17 mouse cellular contexts compared by ENCODE assay signal in the genomic region with DNA sequence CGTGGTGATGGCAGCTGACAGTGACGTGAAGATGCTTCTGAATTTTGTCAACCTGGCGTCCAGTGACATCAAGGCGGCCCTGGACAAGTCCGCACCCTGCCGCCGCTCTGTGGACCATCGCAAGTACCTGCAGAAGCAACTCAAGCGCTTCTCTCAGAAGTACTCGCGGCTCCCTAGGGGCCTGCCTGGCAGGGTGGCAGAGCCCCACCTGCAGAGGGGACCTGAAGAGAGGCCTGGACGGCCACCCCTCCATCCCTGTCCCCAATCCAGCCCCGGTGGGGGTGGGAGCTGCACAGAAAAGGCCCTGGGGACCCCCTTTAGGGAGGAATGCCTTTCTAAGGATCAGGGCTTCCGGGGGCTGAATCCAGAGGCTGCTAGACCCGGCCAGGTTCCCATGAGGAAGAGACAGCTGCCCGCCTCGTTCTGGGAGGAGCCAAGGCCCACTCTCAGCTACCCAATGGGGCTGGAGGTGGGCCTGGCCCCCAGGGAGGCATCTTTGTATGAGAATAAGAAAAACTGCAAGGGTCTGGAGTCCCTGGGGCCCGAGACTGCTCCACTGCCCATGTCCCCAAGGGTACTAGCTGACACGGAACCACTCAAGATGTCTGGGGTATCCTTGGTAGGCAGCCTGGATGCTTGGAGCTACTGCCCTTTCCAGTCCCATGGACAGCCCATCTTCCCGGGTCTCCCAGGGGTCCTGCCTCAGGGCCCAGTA. TPM values are rescaled to one million over a fixed set of nuclear protein-coding genes. Genes with fewer than 3 reads are reported as not detected.
DNase-seq lines count a peak whose midpoint lies in the region; ATAC-seq and TF ChIP-seq lines count a peak whose summit lies in the region.
"Had no signal": no experiment of that assay in that cellular context is flagged by ENCODE, and none has a peak within 500 bp of the region (broad histone marks: within the 10 kb centered on the region; RNA-seq: fewer than 3 reads in every experiment).

No protein-coding gene starts in this region.

- peaks cover 61% of the 10 kb centered on the region for H3K27me3 ChIP-seq in forebrain, embryonic 10.5 days (ENCODE audit: poor library complexity, severe bottlenecking)
- no peaks in the 10 kb centered on the region for H3K27me3 ChIP-seq in forebrain, embryonic 16.5 days (replicated peaks; ENCODE audit: control insufficient read depth, insufficient read depth, low read length)
- peaks cover 74% of the 10 kb centered on the region for H3K27me3 ChIP-seq in E14TG2a.4 (ENCODE audit: insufficient read depth, low read length)
- H3K27me3 ChIP-seq in forebrain, embryonic 15.5 days = no peaks in the 10 kb centered on the region
- H3K27me3 ChIP-seq in midbrain, embryonic 12.5 days = peaks cover 64% of the 10 kb centered on the region

- peak overlapping the region; percentile 98 for H3K27ac ChIP-seq in forebrain, embryonic 10.5 days
- no peak overlapping the region for H3K27ac ChIP-seq in forebrain, embryonic 16.5 days (ENCODE audit: low read length)
- no peak overlapping the region for H3K27ac ChIP-seq in forebrain, embryonic 15.5 days (replicated peaks)
- peak overlapping the region; percentile 96 for H3K27ac ChIP-seq in midbrain, embryonic 12.5 days (replicated peaks)
- H3K27ac ChIP-seq: liver, embryonic 15.5 days had no signal

- no peak overlapping the region for H3K9ac ChIP-seq in forebrain, embryonic 16.5 days (replicated peaks; ENCODE audit: low read depth, low read length)
- H3K9ac ChIP-seq in forebrain, embryonic 15.5 days (replicated peaks) = no peak overlapping the region
- H3K9ac ChIP-seq in midbrain, embryonic 12.5 days (replicated peaks) = peak overlapping the region; percentile 72
- H3K9ac ChIP-seq: liver, embryonic 15.5 days had no signal

- H3K4me2 ChIP-seq in forebrain, embryonic 16.5 days (ENCODE audit: low read length) = no peak overlapping the region
- peak overlapping the region; percentile 56; the same call in 1 of the 2 replicates for H3K4me2 ChIP-seq in forebrain, embryonic 15.5 days (replicated peaks)
- H3K4me2 ChIP-seq in midbrain, embryonic 12.5 days (replicated peaks) = peak overlapping the region; percentile 68
- H3K4me2 ChIP-seq: liver, embryonic 15.5 days had no signal

- H3K4me3 ChIP-seq in forebrain, embryonic 10.5 days = peak overlapping the region; percentile 64
- no peak overlapping the region for H3K4me3 ChIP-seq in forebrain, embryonic 16.5 days (replicated peaks; ENCODE audit: low read length)
- H3K4me3 ChIP-seq in E14TG2a.4 (replicated peaks; ENCODE audit: low read length) = peak overlapping the region; percentile 57
- H3K4me3 ChIP-seq in forebrain, embryonic 15.5 days = no peak overlapping the region
- peak overlapping the region; percentile 53 for H3K4me3 ChIP-seq in midbrain, embryonic 12.5 days
- H3K4me3 ChIP-seq: liver, embryonic 15.5 days; myocyte had no signal

- H3K9me3 ChIP-seq in forebrain, embryonic 10.5 days = no peaks in the 10 kb centered on the region
- no peaks in the 10 kb centered on the region for H3K9me3 ChIP-seq in forebrain, embryonic 16.5 days (ENCODE audit: control insufficient read depth, low read length)
- peaks cover 4% of the 10 kb centered on the region; the same call in 1 of the 2 replicates for H3K9me3 ChIP-seq in E14TG2a.4 (ENCODE audit: low read length)
- H3K9me3 ChIP-seq in forebrain, embryonic 15.5 days = no peaks in the 10 kb centered on the region
- no peaks in the 10 kb centered on the region for H3K9me3 ChIP-seq in midbrain, embryonic 12.5 days
- H3K9me3 ChIP-seq: liver, embryonic 15.5 days had no signal

- H3K4me1 ChIP-seq in forebrain, embryonic 10.5 days = peaks cover 74% of the 10 kb centered on the region
- H3K4me1 ChIP-seq in forebrain, embryonic 16.5 days (replicated peaks; ENCODE audit: control insufficient read depth, insufficient read depth, low read length) = peaks cover 20% of the 10 kb centered on the region
- peaks cover 30% of the 10 kb centered on the region for H3K4me1 ChIP-seq in E14TG2a.4 (replicated peaks; ENCODE audit: low read depth, low read length)
- H3K4me1 ChIP-seq in forebrain, embryonic 15.5 days = peaks cover 32% of the 10 kb centered on the region
- H3K4me1 ChIP-seq in midbrain, embryonic 12.5 days = peaks cover 58% of the 10 kb centered on the region

- TF ChIP-seq CTCF in E14TG2a.4 (conservative IDR thresholded peaks at IDR 0.05; ENCODE audit: low read length) = no peak

- H3K36me3 ChIP-seq in forebrain, embryonic 10.5 days (replicated peaks) = no peaks in the 10 kb centered on the region; the same call in 1 of the 2 replicates
- H3K36me3 ChIP-seq in forebrain, embryonic 16.5 days (ENCODE audit: control insufficient read depth, insufficient read depth) = no peaks in the 10 kb centered on the region
- no peaks in the 10 kb centered on the region for H3K36me3 ChIP-seq in E14TG2a.4 (ENCODE audit: insufficient read depth, low read length)
- no peaks in the 10 kb centered on the region for H3K36me3 ChIP-seq in forebrain, embryonic 15.5 days
- no peaks in the 10 kb centered on the region for H3K36me3 ChIP-seq in midbrain, embryonic 12.5 days
- H3K36me3 ChIP-seq: liver, embryonic 15.5 days had no signal

- peak; percentile 30 for DNase-seq in forebrain, embryonic 10.5 days (ENCODE audit: extremely low spot score, low spot score)
- DNase-seq in urinary bladder, adult 2 months (ENCODE audit: low spot score) = no peak
- no peak for DNase-seq in layer of hippocampus, adult 8-10 months (ENCODE audit: low spot score in 2 of 2)
- DNase-seq in lung, postnatal 14 days = no peak
- DNase-seq: adrenal gland, postnatal 25 days; cerebellum, postnatal 25 days; gastrocnemius, postnatal 10 days; kidney, postnatal 4 days; lung, postnatal 4 days had no signal

- no peak for ATAC-seq in forebrain, embryonic 16.5 days
- ATAC-seq in forebrain, embryonic 15.5 days (replicated peaks) = no peak
- ATAC-seq in midbrain, embryonic 12.5 days (ENCODE audit: low FRiP score, low read depth) = no peak
- ATAC-seq: intestine, postnatal 0 days had no signal

- 26% methylated on average over 20 of the region's 20 CpGs for WGBS in forebrain, embryonic 10.5 days
- 32% methylated on average over 20 of the region's 20 CpGs for WGBS in forebrain, embryonic 16.5 days
- WGBS in forebrain, embryonic 15.5 days = 31% methylated on average over 20 of the region's 20 CpGs
- 14% methylated on average over 20 of the region's 20 CpGs for WGBS in midbrain, embryonic 12.5 days

RNA-seq across cellular contexts. Expression of a gene that starts 5.2 kb away (rescaled TPM):
- polyA plus RNA-seq in forebrain, embryonic 10.5 days (2016; fragmentation: Nextera tagmentation; extraction: Ambion mirVana) = 24.0 and 27.7 TPM in 2 replicates
- 2.5 and 3.0 TPM in 2 replicates for polyA plus RNA-seq in forebrain, embryonic 16.5 days (2015; fragmentation: Nextera tagmentation; extraction: Ambion mirVana)
- 4.0 TPM in 2 replicates for polyA plus RNA-seq in forebrain, embryonic 15.5 days (2015; fragmentation: Nextera tagmentation; extraction: Ambion mirVana)
- 44.5 and 49.0 TPM in 2 replicates for polyA plus RNA-seq in midbrain, embryonic 12.5 days (2016; fragmentation: Nextera tagmentation; extraction: Ambion mirVana)
- polyA plus RNA-seq in urinary bladder, adult 2 months (2012; rRNA removed) = not detected in 2 replicates
- total RNA-seq in layer of hippocampus, adult 8-10 months (2022) = 1 to 10 TPM; 2.0 to 3.3 (median 2.3) TPM
- total RNA-seq: adrenal gland, postnatal 25 days; gastrocnemius, postnatal 10 days had no signal
- polyA plus RNA-seq: heart, embryonic 16.5 days; intestine, postnatal 0 days; liver, embryonic 15.5 days; myocyte had no signal

RNA-seq across cellular contexts. Expression of a gene that starts 39.8 kb away (rescaled TPM):
- polyA plus RNA-seq in forebrain, embryonic 10.5 days (2016; fragmentation: Nextera tagmentation; extraction: Ambion mirVana) = 0.43 and 0.57 TPM in 2 replicates
- polyA plus RNA-seq in forebrain, embryonic 16.5 days (2015; fragmentation: Nextera tagmentation; extraction: Ambion mirVana) = 0.73 and 0.77 TPM in 2 replicates
- 0.55 and 0.74 TPM in 2 replicates for polyA plus RNA-seq in forebrain, embryonic 15.5 days (2015; fragmentation: Nextera tagmentation; extraction: Ambion mirVana)
- polyA plus RNA-seq in midbrain, embryonic 12.5 days (2016; fragmentation: Nextera tagmentation; extraction: Ambion mirVana) = 0.90 and 1.2 TPM in 2 replicates
- 46.8 and 55.6 TPM in 2 replicates for polyA plus RNA-seq in urinary bladder, adult 2 months (2012; rRNA removed)
- total RNA-seq in layer of hippocampus, adult 8-10 months (2022) = 1 to 10 TPM; 2.3 to 3.4 (median 2.6) TPM

Comparison
In these comparisons a context has a peak if more than half of its experiments do, and no peak if none do; other contexts are left out.
1. H3K27ac ChIP-seq: peak in forebrain, embryonic 10.5 days (single experiment) and midbrain, embryonic 12.5 days (single experiment); none in forebrain, embryonic 16.5 days (single experiment) and forebrain, embryonic 15.5 days (single experiment).
2. H3K4me3 ChIP-seq: peak in forebrain, embryonic 10.5 days (single experiment), E14TG2a.4 (single experiment) and midbrain, embryonic 12.5 days (single experiment); none in forebrain, embryonic 16.5 days (single experiment) and forebrain, embryonic 15.5 days (single experiment).
3. RNA of a gene that starts 39.8 kb away (polyA plus RNA-seq): 46.8 to 55.6 TPM in urinary bladder, adult 2 months; 0.90 to 1.2 TPM in midbrain, embryonic 12.5 days, 0.73 to 0.77 TPM in forebrain, embryonic 16.5 days, 0.43 to 0.57 TPM in forebrain, embryonic 10.5 days and 0.55 to 0.74 TPM in forebrain, embryonic 15.5 days; every median in the first group is over 10 times any median in the second.